Mouse (Mus musculus): ENCODE measurements around the gene Acer3. TPM values are rescaled to one million over a fixed set of nuclear protein-coding genes. Genes with fewer than 3 reads are reported as not detected.

Gene Acer3
- polyA plus RNA-seq, 1 experiment: 4.2 TPM

DNA sequence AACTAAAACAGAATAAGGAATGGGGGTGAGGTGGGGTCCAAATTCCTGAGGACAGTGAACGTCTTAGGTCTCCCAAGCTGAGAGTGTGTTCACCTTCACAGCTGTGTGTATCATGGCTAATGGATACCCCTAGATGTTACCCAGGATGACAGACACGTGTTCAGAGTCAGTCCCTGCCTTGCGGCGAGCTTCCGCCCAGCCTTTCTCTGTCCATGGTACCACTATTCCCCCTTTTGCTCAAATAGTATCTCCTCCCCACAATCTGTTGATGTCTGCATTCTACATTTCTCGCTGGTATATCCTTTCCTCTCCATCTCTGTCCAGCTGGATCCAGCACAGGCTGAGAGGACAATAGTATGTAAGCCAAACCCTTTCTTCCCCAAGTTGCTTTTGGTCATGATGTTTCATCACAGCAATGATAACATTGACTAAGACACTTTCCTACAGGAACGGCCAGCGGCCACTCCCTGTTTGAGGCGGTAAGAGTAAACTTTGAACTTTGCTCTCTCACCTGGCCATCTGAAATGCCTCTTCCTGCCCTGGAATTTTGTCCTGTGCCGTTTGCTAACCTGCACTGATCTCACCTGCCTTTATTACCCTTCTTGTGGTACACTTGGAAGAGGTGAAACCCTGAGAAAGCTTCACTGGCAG, 125.7 kb downstream of the Acer3 start:
- no peak overlapping the region for H3K4me3 ChIP-seq (ENCODE audit: low read depth, low read length)
- WGBS: 15% methylated on average over 10 of the region's 10 CpGs
- H3K4me1 ChIP-seq (ENCODE audit: control insufficient read depth, insufficient read depth, insufficient read length, low read length): peaks cover 22% of the 10 kb centered on the region
- no peaks in the 10 kb centered on the region for H3K27me3 ChIP-seq (ENCODE audit: control insufficient read depth, insufficient read depth, low read length)
- no peaks in the 10 kb centered on the region for H3K36me3 ChIP-seq (ENCODE audit: control insufficient read depth, insufficient read depth, low read length)
- peak overlapping the region; percentile 78 for H3K27ac ChIP-seq (ENCODE audit: insufficient read depth, low read depth, low read length)
- TF ChIP-seq CTCF (IDR thresholded peaks at IDR 0.05; ENCODE audit: extremely low read depth, insufficient read length, insufficient replicate concordance, low read depth, low read length): no peak

- no peak for TF ChIP-seq POLR2A (IDR thresholded peaks at IDR 0.05; ENCODE audit: low read depth, low read length)
- no peak for TF ChIP-seq CTCF (IDR thresholded peaks at IDR 0.05; ENCODE audit: extremely low read depth, insufficient read length, insufficient replicate concordance, low read depth, low read length)
- Histone ChIP-seq H3K36me3 (ENCODE audit: control insufficient read depth, insufficient read depth, low read length) (no peaks in the 10 kb centered on the region), H3K27ac (ENCODE audit: insufficient read depth, low read depth, low read length) (no peak overlapping the region), H3K4me3 (ENCODE audit: low read depth, low read length) (peak overlapping the region; percentile 59), H3K27me3 (ENCODE audit: control insufficient read depth, insufficient read depth, low read length) (no peaks in the 10 kb centered on the region), H3K4me1 (ENCODE audit: control insufficient read depth, insufficient read depth, insufficient read length, low read length) (peaks cover 29% of the 10 kb centered on the region)
- WGBS: 1% methylated on average over 61 of the region's 61 CpGs
Measured at GRCm38 (mm10) chr7:98194026-98194792, 126.8 kb downstream of the Acer3 start.

- H3K36me3 ChIP-seq (ENCODE audit: control insufficient read depth, insufficient read depth, low read length): no peaks in the 10 kb centered on the region
- H3K27ac ChIP-seq (ENCODE audit: insufficient read depth, low read depth, low read length): no peak overlapping the region
- peak overlapping the region; percentile 59 for H3K4me3 ChIP-seq (ENCODE audit: low read depth, low read length)
- WGBS: 4% methylated on average over 36 of the region's 36 CpGs
- TF ChIP-seq POLR2A (IDR thresholded peaks at IDR 0.05; ENCODE audit: low read depth, low read length) (no peak), CTCF (IDR thresholded peaks at IDR 0.05; ENCODE audit: extremely low read depth, insufficient read length, insufficient replicate concordance, low read depth, low read length) (peak; percentile 60; the same call in 1 of the 2 replicates)
- peaks cover 29% of the 10 kb centered on the region for H3K4me1 ChIP-seq (ENCODE audit: control insufficient read depth, insufficient read depth, insufficient read length, low read length)
- no peaks in the 10 kb centered on the region for H3K27me3 ChIP-seq (ENCODE audit: control insufficient read depth, insufficient read depth, low read length)
Measured at GRCm38 (mm10) chr7:98193515-98194025, 127.4 kb downstream of the Acer3 start.

DNA sequence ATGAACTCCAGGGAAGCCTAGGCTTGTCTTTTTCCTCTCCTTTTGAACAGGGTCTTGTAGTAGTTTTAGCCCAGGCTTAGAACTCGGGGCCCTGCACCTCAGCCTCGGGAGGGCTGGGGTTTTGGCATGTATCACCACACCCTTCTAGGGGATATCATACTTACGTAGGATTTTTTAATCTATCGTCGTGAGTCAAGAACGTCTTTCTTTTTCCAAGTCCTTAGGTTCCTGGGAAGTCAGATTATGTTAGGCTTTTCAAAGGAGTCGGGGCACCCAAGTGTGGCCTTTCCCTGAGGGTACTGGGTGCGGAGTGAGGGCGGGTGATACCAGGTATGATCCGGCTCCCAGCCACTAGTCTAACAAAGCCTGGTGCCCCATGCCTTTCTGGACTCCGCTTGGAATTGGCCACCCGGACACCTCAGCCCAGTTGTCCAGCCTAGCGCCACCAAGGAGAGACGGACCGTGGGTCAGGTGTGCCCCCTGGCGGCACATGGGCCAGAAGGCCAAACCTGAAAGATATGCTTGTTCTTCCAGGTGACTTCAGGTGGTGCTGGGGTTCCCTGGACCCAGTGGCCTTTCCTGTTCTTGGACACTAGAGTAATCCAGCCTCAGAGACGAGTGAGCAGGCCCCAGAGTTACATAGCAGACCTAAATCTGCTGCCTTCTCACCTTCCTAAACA, 129.3 kb downstream of the Acer3 start:
- Histone ChIP-seq H3K4me3 (ENCODE audit: low read depth, low read length) (no peak overlapping the region), H3K4me1 (ENCODE audit: control insufficient read depth, insufficient read depth, insufficient read length, low read length) (peaks cover 29% of the 10 kb centered on the region), H3K36me3 (ENCODE audit: control insufficient read depth, insufficient read depth, low read length) (no peaks in the 10 kb centered on the region), H3K27me3 (ENCODE audit: control insufficient read depth, insufficient read depth, low read length) (no peaks in the 10 kb centered on the region), H3K27ac (ENCODE audit: insufficient read depth, low read depth, low read length) (no peak overlapping the region)
- 75% methylated on average over 17 of the region's 17 CpGs for WGBS
- TF ChIP-seq CTCF (IDR thresholded peaks at IDR 0.05; ENCODE audit: extremely low read depth, insufficient read length, insufficient replicate concordance, low read depth, low read length) (peak; percentile 48; the same call in 1 of the 2 replicates), POLR2A (IDR thresholded peaks at IDR 0.05; ENCODE audit: low read depth, low read length) (no peak)

DNA sequence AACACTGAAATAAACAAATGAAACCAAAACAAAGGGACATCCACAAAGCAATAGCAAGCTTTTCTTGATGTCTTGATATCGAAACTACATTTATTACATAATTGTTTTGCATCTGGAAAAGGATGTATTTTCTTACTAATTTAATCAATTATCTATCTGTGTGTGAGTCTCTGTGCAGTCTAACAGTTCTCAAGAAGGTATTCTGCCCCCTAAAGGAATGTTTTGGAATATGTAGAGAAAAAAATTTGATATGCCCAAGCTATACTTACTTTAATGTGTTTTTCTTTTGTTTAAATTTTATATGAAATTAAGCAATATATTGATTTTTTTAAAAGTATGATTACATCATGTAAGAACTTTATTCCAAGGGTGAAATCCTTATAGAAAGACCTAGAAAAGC, 130.4 kb downstream of the Acer3 start:
- Histone ChIP-seq H3K27ac (ENCODE audit: insufficient read depth, low read depth, low read length) (no peak overlapping the region), H3K27me3 (ENCODE audit: control insufficient read depth, insufficient read depth, low read length) (no peaks in the 10 kb centered on the region), H3K36me3 (ENCODE audit: control insufficient read depth, insufficient read depth, low read length) (no peaks in the 10 kb centered on the region), H3K4me3 (ENCODE audit: low read depth, low read length) (no peak overlapping the region), H3K4me1 (ENCODE audit: control insufficient read depth, insufficient read depth, insufficient read length, low read length) (peaks cover 22% of the 10 kb centered on the region)
- no peak for TF ChIP-seq POLR2A (IDR thresholded peaks at IDR 0.05; ENCODE audit: low read depth, low read length)
- WGBS: 72% methylated on average over 1 of the region's 1 CpGs

DNA sequence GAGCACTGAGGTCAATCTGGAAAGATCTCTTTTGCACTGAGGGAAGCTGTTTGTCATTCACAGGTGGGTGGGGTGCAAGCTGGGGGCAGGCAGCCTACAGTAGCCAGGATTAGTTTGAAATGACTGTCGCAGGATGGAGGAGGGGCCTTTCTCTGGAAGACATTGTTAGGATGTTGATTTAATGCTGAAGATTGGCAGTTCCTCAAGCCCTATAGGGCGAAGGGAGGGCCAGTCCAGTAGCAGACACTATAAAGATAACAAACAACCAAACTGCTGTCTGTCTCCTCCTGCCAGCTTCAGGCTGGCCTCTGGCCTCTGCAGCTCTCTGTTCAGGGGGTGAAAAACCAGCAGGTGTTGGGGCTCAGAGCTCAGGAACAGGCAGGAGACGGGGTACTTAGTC, 131.3 kb downstream of the Acer3 start:
- no peaks in the 10 kb centered on the region for H3K27me3 ChIP-seq (ENCODE audit: control insufficient read depth, insufficient read depth, low read length)
- WGBS: 14% methylated on average over 3 of the region's 3 CpGs
- no peaks in the 10 kb centered on the region for H3K36me3 ChIP-seq (ENCODE audit: control insufficient read depth, insufficient read depth, low read length)

DNA sequence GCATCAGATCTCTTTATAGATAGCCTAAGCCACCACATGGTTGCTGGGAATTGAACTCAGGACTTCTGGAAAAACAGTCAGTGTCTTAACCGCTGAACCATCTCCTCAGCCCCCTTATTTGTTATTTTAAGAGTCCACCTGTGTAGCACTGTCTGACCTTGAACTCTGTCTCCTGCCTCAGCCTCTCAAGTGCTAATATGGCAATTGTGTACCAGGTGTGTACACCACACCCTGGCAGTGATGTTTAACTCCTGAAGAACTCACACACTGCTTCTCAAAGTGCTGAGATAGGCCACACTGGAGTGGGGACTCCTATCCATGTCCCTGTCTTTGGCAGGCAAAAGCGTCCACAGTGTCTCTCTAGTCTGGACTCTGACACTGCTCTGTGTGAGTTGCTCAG, 132.3 kb downstream of the Acer3 start:
- TF ChIP-seq CTCF (IDR thresholded peaks at IDR 0.05; ENCODE audit: extremely low read depth, insufficient read length, insufficient replicate concordance, low read depth, low read length): no peak
- TF ChIP-seq POLR2A (IDR thresholded peaks at IDR 0.05; ENCODE audit: low read depth, low read length): no peak
- no peaks in the 10 kb centered on the region for H3K36me3 ChIP-seq (ENCODE audit: control insufficient read depth, insufficient read depth, low read length)
- peaks cover 15% of the 10 kb centered on the region for H3K4me1 ChIP-seq (ENCODE audit: control insufficient read depth, insufficient read depth, insufficient read length, low read length)
- H3K4me3 ChIP-seq (ENCODE audit: low read depth, low read length): no peak overlapping the region
- H3K27me3 ChIP-seq (ENCODE audit: control insufficient read depth, insufficient read depth, low read length): no peaks in the 10 kb centered on the region
- H3K27ac ChIP-seq (ENCODE audit: insufficient read depth, low read depth, low read length): no peak overlapping the region
- WGBS: 90% methylated on average over 2 of the region's 2 CpGs

More for the DNA sequence above, 131.3 kb downstream of the Acer3 start:
- Histone ChIP-seq H3K4me3 (ENCODE audit: low read depth, low read length) (no peak overlapping the region), H3K27ac (ENCODE audit: insufficient read depth, low read depth, low read length) (no peak overlapping the region), H3K4me1 (ENCODE audit: control insufficient read depth, insufficient read depth, insufficient read length, low read length) (peaks cover 23% of the 10 kb centered on the region)
- TF ChIP-seq CTCF (IDR thresholded peaks at IDR 0.05; ENCODE audit: extremely low read depth, insufficient read length, insufficient replicate concordance, low read depth, low read length) (no peak), POLR2A (IDR thresholded peaks at IDR 0.05; ENCODE audit: low read depth, low read length) (no peak)

Measured in small intestine, adult 2 months (tissue).